Mouse (Mus musculus) layer of hippocampus, adult 2 months (tissue): ENCODE results near the gene Hhatl. TPM values are rescaled to one million over a fixed set of nuclear protein-coding genes. Genes with fewer than 3 reads are reported as not detected.

Experiments used
- DNase-seq, 2 experiments: peaks; one replicate each; pipeline ENCODE4 v3.0.0; 2022; ENCODE audit warnings: low spot score in 2 of 2
- H3K27ac ChIP-seq: fragments of 200-600 bp; 2 replicates; pipeline ENCODE4 v1.8.1; 2022
- H3K4me3 ChIP-seq: fragments of 200-600 bp; 2 replicates; pipeline ENCODE4 v1.8.1; 2022; ENCODE audit warnings: mild to moderate bottlenecking
- CTCF ChIP-seq: fragments of 200-600 bp; conservative IDR thresholded peaks from 2 replicates; pipeline ENCODE4 v1.8.1; 2022; ENCODE audit warnings: antibody characterized with exemption, mild to moderate bottlenecking, moderate library complexity
- long read RNA-seq, 2 experiments: library from polyadenylated mRNA; stranded (forward); transcript quantifications; one replicate each; pipeline ENCODE4 v2.0.0; 2021; ENCODE audit warnings: borderline mapping rate in 2 of 2
- total RNA-seq, 2 experiments: library from RNA; stranded (reverse); gene quantifications; 2 replicates each; pipeline ENCODE4 v1.2.3; 2021

The Hhatl gene
- total RNA-seq: 10 to 100 TPM; 15.6 to 19.9 TPM
- long read RNA-seq, experiment 1, transcript Hhatl-201 (12 exons, 1,870 nt): major isoform, 5 of 33 reads
- long read RNA-seq, experiment 1, partial matches to known transcripts: 6 of 33 reads
- long read RNA-seq, experiment 1, other reads (novel, unspliced or antisense): 22 of 33 reads
- long read RNA-seq, experiment 2, transcript Hhatl-201 (12 exons, 1,870 nt): major isoform, 8 of 46 reads
- long read RNA-seq, experiment 2, partial matches to known transcripts: 8 of 46 reads
- long read RNA-seq, experiment 2, other reads (novel, unspliced or antisense): 30 of 46 reads

DNA sequence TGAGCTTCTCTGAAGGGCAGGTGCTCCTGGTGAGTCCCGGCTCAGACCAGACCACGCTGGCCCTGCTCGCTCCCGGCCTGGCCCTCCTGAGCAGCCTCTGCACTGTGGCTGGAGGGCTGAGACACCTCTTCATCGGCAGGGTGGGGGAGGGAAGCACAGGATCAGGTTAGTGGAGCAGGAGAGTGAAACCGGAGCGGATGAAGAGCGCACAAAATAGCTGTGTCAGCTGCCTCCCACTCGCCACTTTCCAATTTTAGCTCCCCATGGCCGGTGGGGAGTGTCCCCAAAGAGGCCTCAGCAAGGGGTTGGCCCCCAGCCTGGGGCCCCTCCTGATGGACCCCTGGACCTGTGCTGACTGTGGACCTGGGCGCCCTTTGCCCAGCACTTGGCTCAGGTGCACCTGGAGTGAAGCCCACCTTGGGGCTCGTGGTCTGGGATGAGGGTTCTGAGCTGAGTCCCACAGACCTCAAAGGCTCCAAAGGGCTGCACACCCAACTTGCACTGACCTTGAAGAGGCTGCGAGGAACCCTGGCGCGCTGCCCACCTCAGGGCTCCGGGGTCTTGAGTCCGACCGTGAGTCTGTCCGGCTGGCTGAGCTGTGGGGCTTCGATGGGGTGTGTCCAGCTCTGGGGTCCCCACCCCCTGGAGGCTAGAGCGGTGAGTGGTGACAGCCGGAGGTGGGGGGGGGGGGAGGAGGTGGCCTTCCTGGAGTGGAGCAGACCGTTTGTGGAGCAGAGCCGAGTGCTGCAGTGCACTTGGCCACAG lies at the start of gene Hhatl:
Gene Hhatl, minus strand, starts transcription at position 751 of the 765 bp plus-strand sequence.
- H3K27ac ChIP-seq: peak within 1 kb of the TSS; percentile 55
- TF ChIP-seq CTCF: no peak
- DNase-seq: no peak
- peak within 1 kb of the TSS; percentile 36 for H3K4me3 ChIP-seq

GRCm38 (mm10) chr9:121839622-121839965 lies 47.3 kb upstream of the Hhatl start:
- H3K4me3 ChIP-seq: peak overlapping the region; percentile 66

DNA sequence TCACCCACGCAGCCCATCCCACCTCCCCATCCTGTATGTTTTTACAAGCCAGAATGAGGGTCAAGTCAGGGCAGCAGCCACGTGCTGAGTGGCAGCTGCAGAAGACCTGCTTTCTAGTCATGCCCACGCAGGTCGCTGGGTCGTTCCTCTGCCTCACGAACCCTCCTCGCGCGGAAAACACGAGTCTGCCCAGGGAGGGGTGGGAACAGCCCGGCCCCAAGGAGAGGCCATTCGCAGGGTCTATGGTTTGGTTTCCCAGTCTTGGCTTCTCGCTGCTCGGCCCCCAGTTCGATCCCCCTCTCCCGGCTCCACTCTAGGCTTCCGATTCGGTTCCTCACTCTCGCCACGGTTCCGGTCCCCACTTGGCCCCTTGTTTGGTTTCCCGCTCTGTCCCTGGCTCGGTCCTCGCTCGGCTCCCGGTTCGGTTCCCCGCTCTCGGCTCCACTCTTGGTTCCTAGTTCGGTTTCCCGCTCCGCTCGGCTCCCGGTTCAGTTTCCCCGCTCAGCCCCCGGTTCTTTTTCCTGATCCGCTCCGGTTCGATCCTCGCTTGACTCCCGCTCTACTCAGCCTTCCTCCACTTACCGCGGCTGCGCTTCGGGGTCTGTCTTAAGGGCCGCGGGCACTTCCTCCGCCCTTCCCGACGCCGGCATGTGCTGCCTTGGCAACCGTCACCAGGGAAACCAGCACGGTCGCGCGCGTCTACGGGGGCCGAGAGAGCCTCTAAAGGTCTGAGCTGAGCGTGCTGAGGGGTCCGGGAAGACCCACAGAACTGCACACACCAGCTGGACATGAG lies 46.7 kb upstream of the Hhatl start, which contains the start of gene Ccdc13:
Gene Ccdc13, minus strand, starts transcription at position 633 of the 793 bp plus-strand sequence.
- peak within 1 kb of the TSS; percentile 66 for H3K4me3 ChIP-seq
- TF ChIP-seq CTCF: no peak
- peak; percentile 87 to 91 for DNase-seq
- peak within 1 kb of the TSS; percentile 83 for H3K27ac ChIP-seq

More at GRCm38 (mm10) chr9:121839622-121839965, 47.3 kb upstream of the Hhatl start:
- no peak for DNase-seq
- peak overlapping the region; percentile 83 for H3K27ac ChIP-seq
- no peak for TF ChIP-seq CTCF

DNA sequence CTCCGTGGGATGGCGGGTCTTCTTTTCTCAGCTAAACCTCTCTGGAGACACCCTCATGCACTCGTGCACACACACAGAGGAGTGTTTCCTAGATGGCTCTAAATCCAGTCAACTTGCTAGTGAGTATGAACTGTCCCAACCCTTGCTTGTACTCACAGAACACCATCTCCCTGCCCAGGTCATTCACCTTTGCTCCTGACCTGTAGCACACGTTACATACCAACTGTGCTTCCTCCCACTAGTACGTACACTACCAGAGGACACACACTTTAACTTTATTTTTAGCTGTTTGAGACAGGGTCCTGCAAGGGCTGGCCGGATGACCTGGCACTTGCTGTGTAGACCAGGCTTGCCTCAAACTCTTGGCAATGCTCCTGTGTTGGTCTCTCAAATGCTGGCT lies 45.7 kb upstream of the Hhatl start:
- no peak for TF ChIP-seq CTCF
- H3K4me3 ChIP-seq: no peak overlapping the region
- DNase-seq: no peak
- no peak overlapping the region for H3K27ac ChIP-seq

GRCm38 (mm10) chr9:121833825-121834224 lies 41.5 kb upstream of the Hhatl start:
- TF ChIP-seq CTCF: no peak
- no peak for DNase-seq

GRCm38 (mm10) chr9:121830956-121831293 lies 38.6 kb upstream of the Hhatl start:
- TF ChIP-seq CTCF: peak; percentile 89
- DNase-seq: peak; percentile 80 to 90
- H3K27ac ChIP-seq: peak overlapping the region; percentile 85

More at GRCm38 (mm10) chr9:121833825-121834224, 41.5 kb upstream of the Hhatl start:
- H3K4me3 ChIP-seq: no peak overlapping the region
- no peak overlapping the region for H3K27ac ChIP-seq

DNA sequence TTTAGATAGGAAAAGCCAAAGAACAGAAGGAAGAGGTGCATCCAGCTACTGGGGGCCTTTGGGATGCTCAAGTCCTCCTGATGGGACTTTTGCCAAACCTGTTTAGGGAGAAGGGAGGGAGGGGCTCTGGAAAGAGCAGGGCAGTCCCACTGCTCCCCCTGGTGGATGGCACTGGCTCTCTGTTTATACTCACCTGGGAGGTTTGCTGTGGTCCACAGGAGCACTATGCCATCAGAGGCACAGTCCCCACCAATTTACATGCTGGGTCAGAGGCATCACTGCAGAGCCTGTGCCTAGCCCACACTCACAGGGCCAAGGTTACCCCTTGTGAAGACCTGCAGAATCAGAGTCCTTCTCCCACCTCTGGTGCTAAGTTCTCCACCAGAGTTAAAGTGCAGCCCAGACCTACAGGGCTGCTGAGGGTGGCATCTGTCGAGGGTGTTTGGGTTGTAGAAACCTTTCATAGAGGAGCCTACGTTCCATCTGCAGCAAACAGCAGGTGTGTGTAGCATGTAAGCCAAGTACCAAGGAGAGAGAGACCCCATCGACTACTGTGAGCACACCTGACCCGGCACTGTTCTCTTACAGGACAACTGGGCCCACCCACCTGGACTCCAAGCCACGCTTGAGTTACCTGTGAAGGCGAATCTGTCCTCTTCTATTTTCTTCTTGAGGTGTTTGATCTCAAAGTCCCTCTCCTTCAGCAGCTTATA lies 38.1 kb upstream of the Hhatl start:
- no peak overlapping the region for H3K4me3 ChIP-seq
- peak in 1 of 2 experiments; percentile 75 for DNase-seq

More at GRCm38 (mm10) chr9:121830956-121831293, 38.6 kb upstream of the Hhatl start:
- no peak overlapping the region for H3K4me3 ChIP-seq

GRCm38 (mm10) chr9:121829270-121829992 lies 37.1 kb upstream of the Hhatl start:
- DNase-seq: no peak
- no peak for TF ChIP-seq CTCF
- H3K27ac ChIP-seq: peak overlapping the region; percentile 85
- no peak overlapping the region for H3K4me3 ChIP-seq

More for the DNA sequence above, 38.1 kb upstream of the Hhatl start:
- peak; percentile 81 for TF ChIP-seq CTCF
- H3K27ac ChIP-seq: peak overlapping the region; percentile 85

DNA sequence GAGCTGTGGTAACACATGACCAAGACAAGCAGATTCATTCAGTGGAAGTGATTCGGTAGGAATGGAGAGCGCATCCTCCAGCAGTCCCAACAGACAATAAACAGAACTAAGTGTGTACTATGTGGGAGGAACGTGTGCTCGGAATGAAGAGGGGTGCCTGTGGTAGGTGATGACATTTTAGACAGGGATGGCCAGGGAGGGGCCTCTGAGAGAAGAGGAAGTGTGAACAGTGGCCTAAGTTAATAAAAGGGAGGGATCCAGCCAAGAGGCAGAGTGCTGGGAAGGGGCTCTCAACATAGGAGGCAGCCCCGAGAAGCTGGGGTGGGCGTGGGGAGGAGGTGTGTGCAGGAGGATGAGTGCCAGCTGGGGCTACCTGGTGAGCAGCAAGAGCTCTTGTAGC lies 36.0 kb upstream of the Hhatl start:
- no peak for TF ChIP-seq CTCF
- Histone ChIP-seq H3K27ac (no peak overlapping the region), H3K4me3 (no peak overlapping the region)
- no peak for DNase-seq

DNA sequence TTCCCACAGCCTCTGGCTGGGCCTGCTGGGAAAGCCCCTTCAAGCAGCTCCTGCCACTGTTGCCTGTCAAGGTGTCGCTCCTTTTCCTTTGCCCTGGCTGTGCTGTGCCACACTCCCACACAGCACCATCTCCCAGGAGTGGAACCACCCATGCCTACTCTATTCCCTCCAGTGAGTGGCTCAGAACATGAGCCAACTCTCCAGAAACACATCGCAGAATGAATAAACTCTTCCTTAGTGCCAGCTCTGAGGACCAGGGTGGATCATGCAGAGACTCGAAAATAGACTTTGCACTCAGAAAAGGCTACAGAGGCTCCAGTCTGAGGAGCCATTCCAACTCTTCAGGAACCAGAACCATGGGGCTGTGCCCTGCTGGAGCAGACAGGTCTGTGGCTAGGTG lies 34.0 kb upstream of the Hhatl start:
- no peak for TF ChIP-seq CTCF
- Histone ChIP-seq H3K27ac (peak overlapping the region; percentile 49), H3K4me3 (no peak overlapping the region)
- no peak for DNase-seq

DNA sequence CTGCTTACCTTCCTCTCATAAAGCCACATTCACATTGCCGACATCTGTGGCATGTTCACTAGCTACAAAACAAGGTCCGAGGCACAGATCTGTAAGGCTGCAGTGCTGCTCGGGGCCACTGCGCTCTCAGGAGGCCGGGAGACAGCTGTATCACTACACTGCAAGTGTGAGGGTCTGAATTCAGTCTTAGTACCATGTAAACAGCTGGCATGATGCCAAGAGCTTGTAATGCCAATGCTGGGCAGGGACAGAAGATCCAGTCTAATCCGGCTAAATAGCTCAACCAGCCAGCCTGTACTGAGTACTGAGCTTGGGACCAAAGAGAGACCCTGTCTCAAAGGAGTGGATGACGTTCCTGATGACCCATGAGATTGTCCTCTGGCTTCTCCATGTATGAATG lies 31.7 kb upstream of the Hhatl start:
- TF ChIP-seq CTCF: no peak
- no peak for DNase-seq
- Histone ChIP-seq H3K4me3 (no peak overlapping the region), H3K27ac (peak overlapping the region; percentile 91)

DNA sequence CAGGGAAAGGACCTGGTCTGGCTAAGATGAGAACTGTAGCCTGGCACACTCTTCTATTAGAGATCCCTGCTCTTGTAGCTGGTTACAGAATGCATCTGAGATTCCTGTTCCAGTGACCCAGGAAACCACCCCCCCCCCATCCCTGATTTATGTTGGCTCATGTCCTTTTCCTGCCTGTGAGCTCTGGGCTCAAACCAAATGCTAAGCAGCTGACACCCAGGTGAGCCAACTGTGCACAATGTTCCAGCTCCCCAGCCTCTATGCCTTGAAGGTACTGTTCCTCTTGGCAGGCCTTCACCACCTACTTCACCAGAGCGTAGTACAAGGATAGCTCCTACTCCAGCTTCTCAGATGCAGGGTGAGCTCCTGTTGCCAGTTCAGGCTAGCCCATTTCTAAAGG lies 30.7 kb upstream of the Hhatl start:
- TF ChIP-seq CTCF: no peak
- DNase-seq: no peak
- no peak overlapping the region for H3K4me3 ChIP-seq
- peak overlapping the region; percentile 91 for H3K27ac ChIP-seq
